Mouse (Mus musculus): ENCODE results near the gene Uqcrq. TPM values are rescaled to one million over a fixed set of nuclear protein-coding genes. Genes with fewer than 3 reads are reported as not detected.

The Uqcrq gene
- 1,378 and 1,424 TPM in 2 replicates for polyA plus RNA-seq (2014; fragmentation: Nextera tagmentation; extraction: Ambion mirVana)

- peaks cover 5 to 23% of the 10 kb centered on the region in 2 experiments for H3K4me1 ChIP-seq (ENCODE audit: control insufficient read depth in 2 of 2, insufficient read depth in 2 of 2, low read length in 2 of 2)
- H3K27me3 ChIP-seq (ENCODE audit: control insufficient read depth, insufficient read depth, low read length), result no peaks in the 10 kb centered on the region
- H3K36me3 ChIP-seq (ENCODE audit: control insufficient read depth, insufficient read depth, low read length), result peaks cover 15% of the 10 kb centered on the region
- peak; percentile 96 for ATAC-seq (ENCODE audit: insufficient number of reproducible peaks, insufficient read depth, low FRiP score, low read depth)
- WGBS, result under 1% methylated on average over 44 of the region's 44 CpGs
- H3K9ac ChIP-seq (ENCODE audit: low read length), result peak within 1 kb of the TSS; percentile 87
- no peaks in the 10 kb centered on the region for H3K9me3 ChIP-seq (ENCODE audit: control insufficient read depth, low read length)
- H3K4me2 ChIP-seq (ENCODE audit: low read length), result peak within 1 kb of the TSS; percentile 87
- H3K4me3 ChIP-seq (ENCODE audit: control insufficient read depth in 1 of 2, insufficient read depth in 1 of 2, low read depth in 1 of 2, low read length in 2 of 2), result peak within 1 kb of the TSS; percentile 74 to 83
- H3K27ac ChIP-seq (replicated peaks in 1 of 2; ENCODE audit: control insufficient read depth in 1 of 2, insufficient read depth in 1 of 2, low read depth in 2 of 2, low read length in 2 of 2), result peak within 1 kb of the TSS; percentile 89 to 90
Observed at GRCm38 (mm10) chr11:53430670-53431346, at the start of gene Uqcrq, which contains the start of gene Gdf9. Uqcrq (minus strand) TSS chr11:53430831. Gdf9 (plus strand) TSS chr11:53431023.

GRCm38 (mm10) chr11:53479783-53480301, 49.2 kb upstream of the Uqcrq start, which contains the start of the genes Gm9945 and Sowaha:
Gm9945 (plus strand) TSS chr11:53480166.
Sowaha (minus strand) TSS chr11:53480274.
- ATAC-seq (ENCODE audit: insufficient number of reproducible peaks, insufficient read depth, low FRiP score, low read depth), result no peak
- 2% methylated on average over 40 of the region's 40 CpGs for WGBS
- H3K27ac ChIP-seq (replicated peaks in 1 of 2; ENCODE audit: control insufficient read depth in 1 of 2, insufficient read depth in 1 of 2, low read depth in 2 of 2, low read length in 2 of 2), result no peak within 1 kb of the TSS

DNA sequence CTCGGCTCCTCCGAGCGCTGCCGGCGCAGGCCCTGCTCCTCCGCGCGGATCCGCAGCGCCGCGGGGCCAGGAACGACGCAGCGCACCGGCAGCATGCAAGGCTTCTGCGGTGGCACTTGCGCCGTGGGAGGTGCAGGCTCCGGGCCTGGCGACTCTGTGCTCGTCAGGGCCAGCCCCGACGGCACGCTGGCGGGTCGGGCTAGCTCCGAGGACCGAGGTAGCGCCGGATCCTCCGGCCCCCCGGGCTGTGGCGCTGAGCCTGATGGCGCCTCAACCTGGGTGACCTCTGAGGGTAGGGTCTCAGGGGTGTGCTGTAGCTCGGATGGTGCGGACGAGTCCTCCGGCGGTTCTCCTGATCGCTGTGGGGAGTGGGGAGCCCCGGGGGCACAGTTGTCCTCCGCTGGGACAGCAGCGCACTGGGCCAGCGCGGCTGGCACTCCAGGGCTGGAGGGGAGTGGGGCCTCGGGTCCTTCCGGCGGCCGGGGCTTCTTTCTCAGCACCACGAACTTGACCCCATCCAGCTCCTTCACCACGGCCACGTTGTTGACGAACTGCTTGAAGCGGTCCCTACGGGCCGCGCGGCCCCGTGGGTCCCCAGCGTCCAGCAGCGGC, 48.6 kb upstream of the Uqcrq start:
- peak overlapping the region; percentile 48 to 56 for H3K4me3 ChIP-seq (ENCODE audit: control insufficient read depth in 1 of 2, insufficient read depth in 1 of 2, low read depth in 1 of 2, low read length in 2 of 2)
- no peak overlapping the region for H3K27ac ChIP-seq (replicated peaks in 1 of 2; ENCODE audit: control insufficient read depth in 1 of 2, insufficient read depth in 1 of 2, low read depth in 2 of 2, low read length in 2 of 2)
- peak overlapping the region; percentile 39 for H3K9ac ChIP-seq (ENCODE audit: low read length)
- H3K36me3 ChIP-seq (ENCODE audit: control insufficient read depth, insufficient read depth, low read length), result no peaks in the 10 kb centered on the region
- H3K4me2 ChIP-seq (ENCODE audit: low read length), result peak overlapping the region; percentile 94
- whole genome bisulfite sequencing, result under 1% methylated on average over 62 of the region's 62 CpGs
- H3K9me3 ChIP-seq (ENCODE audit: control insufficient read depth, low read length), result no peaks in the 10 kb centered on the region
- no peak for ATAC-seq (ENCODE audit: insufficient number of reproducible peaks, insufficient read depth, low FRiP score, low read depth)
- peaks cover 0 to 17% of the 10 kb centered on the region in 2 experiments; a peak in 2 of 4 replicates for H3K4me1 ChIP-seq (ENCODE audit: control insufficient read depth in 2 of 2, insufficient read depth in 2 of 2, low read length in 2 of 2)
- peaks cover 66% of the 10 kb centered on the region for H3K27me3 ChIP-seq (ENCODE audit: control insufficient read depth, insufficient read depth, low read length)

More at GRCm38 (mm10) chr11:53479783-53480301, 49.2 kb upstream of the Uqcrq start, which contains the start of the genes Gm9945 and Sowaha:
- Histone ChIP-seq H3K9me3 (ENCODE audit: control insufficient read depth, low read length) (no peaks in the 10 kb centered on the region), H3K27me3 (ENCODE audit: control insufficient read depth, insufficient read depth, low read length) (peaks cover 60% of the 10 kb centered on the region), H3K4me2 (ENCODE audit: low read length) (peak within 1 kb of the TSS; percentile 94), H3K9ac (ENCODE audit: low read length) (peak within 1 kb of the TSS; percentile 39), H3K4me3 (ENCODE audit: control insufficient read depth in 1 of 2, insufficient read depth in 1 of 2, low read depth in 1 of 2, low read length in 2 of 2) (peak within 1 kb of the TSS; percentile 48 to 56), H3K36me3 (ENCODE audit: control insufficient read depth, insufficient read depth, low read length) (no peaks in the 10 kb centered on the region), H3K4me1 (ENCODE audit: control insufficient read depth in 2 of 2, insufficient read depth in 2 of 2, low read length in 2 of 2) (peaks cover 0 to 17% of the 10 kb centered on the region in 2 experiments; a peak in 2 of 4 replicates)

DNA sequence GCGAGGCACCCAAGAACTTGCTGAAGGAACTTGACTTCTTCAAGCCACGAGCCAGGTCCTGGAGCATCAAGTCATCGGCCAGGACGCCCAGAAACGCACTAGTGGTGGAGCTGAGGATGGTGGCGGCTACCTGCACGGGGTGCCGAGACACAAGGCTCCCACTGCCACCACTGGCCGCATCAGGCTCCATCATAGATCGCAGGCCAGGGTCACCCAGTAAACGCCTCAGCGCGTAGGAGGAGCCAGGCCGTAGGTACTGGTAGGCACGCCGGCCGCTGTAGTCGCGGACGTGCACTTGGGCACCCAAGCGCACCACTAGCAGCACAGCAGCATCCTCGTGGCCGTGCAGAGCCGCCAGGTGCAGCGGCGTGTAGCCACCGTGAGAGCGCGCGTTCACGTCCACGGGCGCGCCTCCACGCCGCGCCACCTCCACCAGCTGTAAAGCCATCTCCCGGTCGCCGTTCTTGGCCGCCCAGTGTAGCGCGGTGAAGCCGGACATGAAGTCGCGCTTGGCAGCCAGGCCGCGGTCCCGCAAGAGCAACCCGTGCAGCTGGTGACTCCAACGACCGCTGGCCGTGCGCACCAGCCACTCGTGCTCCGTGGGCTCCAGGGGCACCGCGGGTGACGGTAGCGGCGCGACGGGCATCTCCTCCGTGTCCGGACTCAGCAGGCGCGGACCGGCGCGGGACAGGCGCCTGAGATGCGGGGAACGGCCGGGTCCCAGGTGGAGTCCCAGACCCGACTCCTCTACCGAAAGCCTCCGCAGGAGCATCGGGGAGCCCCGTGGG, 47.9 kb upstream of the Uqcrq start:
- Histone ChIP-seq H3K4me3 (ENCODE audit: control insufficient read depth in 1 of 2, insufficient read depth in 1 of 2, low read depth in 1 of 2, low read length in 2 of 2) (peak overlapping the region; percentile 48 to 56), H3K36me3 (ENCODE audit: control insufficient read depth, insufficient read depth, low read length) (no peaks in the 10 kb centered on the region), H3K4me2 (ENCODE audit: low read length) (peak overlapping the region; percentile 94), H3K4me1 (ENCODE audit: control insufficient read depth in 2 of 2, insufficient read depth in 2 of 2, low read length in 2 of 2) (peaks cover 0 to 17% of the 10 kb centered on the region in 2 experiments; a peak in 2 of 4 replicates), H3K27me3 (ENCODE audit: control insufficient read depth, insufficient read depth, low read length) (peaks cover 71% of the 10 kb centered on the region), H3K9me3 (ENCODE audit: control insufficient read depth, low read length) (no peaks in the 10 kb centered on the region), H3K9ac (ENCODE audit: low read length) (peak overlapping the region; percentile 39), H3K27ac (replicated peaks in 1 of 2; ENCODE audit: control insufficient read depth in 1 of 2, insufficient read depth in 1 of 2, low read depth in 2 of 2, low read length in 2 of 2) (no peak overlapping the region)
- WGBS, result 5% methylated on average over 78 of the region's 79 CpGs
- ATAC-seq (ENCODE audit: insufficient number of reproducible peaks, insufficient read depth, low FRiP score, low read depth), result no peak

DNA sequence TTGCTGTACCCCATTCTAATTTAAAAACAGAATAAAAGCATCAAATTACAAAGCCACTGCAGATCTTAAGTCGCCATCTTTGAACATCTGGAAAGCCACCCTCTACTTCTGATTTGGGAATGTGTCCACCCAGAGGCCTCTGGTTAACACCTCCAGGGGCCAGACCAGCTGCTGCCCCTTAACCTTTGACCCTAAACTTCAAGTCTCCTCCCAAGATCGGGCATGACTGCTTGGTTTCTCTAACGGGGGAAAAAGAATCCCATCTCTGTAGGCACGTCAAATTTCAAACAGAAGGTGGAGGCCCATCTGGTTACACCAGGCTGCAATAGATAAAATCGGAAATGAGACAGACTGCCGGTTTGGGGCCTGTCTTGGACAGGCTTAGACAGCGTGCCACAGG, 47.2 kb upstream of the Uqcrq start:
- Histone ChIP-seq H3K27me3 (ENCODE audit: control insufficient read depth, insufficient read depth, low read length) (peaks cover 71% of the 10 kb centered on the region), H3K9ac (ENCODE audit: low read length) (no peak overlapping the region), H3K4me2 (ENCODE audit: low read length) (no peak overlapping the region), H3K4me3 (ENCODE audit: control insufficient read depth in 1 of 2, insufficient read depth in 1 of 2, low read depth in 1 of 2, low read length in 2 of 2) (no peak overlapping the region), H3K27ac (replicated peaks in 1 of 2; ENCODE audit: control insufficient read depth in 1 of 2, insufficient read depth in 1 of 2, low read depth in 2 of 2, low read length in 2 of 2) (no peak overlapping the region), H3K36me3 (ENCODE audit: control insufficient read depth, insufficient read depth, low read length) (no peaks in the 10 kb centered on the region), H3K9me3 (ENCODE audit: control insufficient read depth, low read length) (no peaks in the 10 kb centered on the region), H3K4me1 (ENCODE audit: control insufficient read depth in 2 of 2, insufficient read depth in 2 of 2, low read length in 2 of 2) (peaks cover 0 to 17% of the 10 kb centered on the region in 2 experiments; a peak in 2 of 4 replicates)
- ATAC-seq (ENCODE audit: insufficient number of reproducible peaks, insufficient read depth, low FRiP score, low read depth), result no peak
- 65% methylated on average over 7 of the region's 7 CpGs for WGBS

DNA sequence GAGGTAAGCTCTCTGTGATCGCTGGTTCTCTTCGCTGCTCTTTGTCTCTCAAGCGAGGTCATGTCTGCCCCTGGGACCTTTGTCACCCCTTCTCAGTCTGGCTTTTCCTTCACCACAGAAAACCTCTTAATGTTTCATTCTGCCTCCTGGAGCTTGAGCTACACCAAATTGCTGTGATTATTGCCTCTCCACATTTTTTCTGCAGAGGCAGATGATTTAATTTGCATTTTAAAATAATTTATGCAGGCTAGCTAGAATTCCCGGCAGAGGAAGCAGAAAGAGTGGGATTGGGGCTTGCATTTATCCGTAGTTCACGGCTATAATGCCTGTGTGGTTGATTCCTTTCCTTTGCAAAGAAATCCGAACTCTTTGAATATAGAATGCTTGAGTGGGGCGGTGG, 45.0 kb upstream of the Uqcrq start:
- peaks cover 66% of the 10 kb centered on the region for H3K27me3 ChIP-seq (ENCODE audit: control insufficient read depth, insufficient read depth, low read length)
- no peak overlapping the region for H3K9ac ChIP-seq (ENCODE audit: low read length)
- no peak for ATAC-seq (ENCODE audit: insufficient number of reproducible peaks, insufficient read depth, low FRiP score, low read depth)
- H3K9me3 ChIP-seq (ENCODE audit: control insufficient read depth, low read length), result no peaks in the 10 kb centered on the region
- no peak overlapping the region for H3K4me3 ChIP-seq (ENCODE audit: control insufficient read depth in 1 of 2, insufficient read depth in 1 of 2, low read depth in 1 of 2, low read length in 2 of 2)
- H3K27ac ChIP-seq (replicated peaks in 1 of 2; ENCODE audit: control insufficient read depth in 1 of 2, insufficient read depth in 1 of 2, low read depth in 2 of 2, low read length in 2 of 2), result no peak overlapping the region
- peaks cover under 1 to 17% of the 10 kb centered on the region in 2 experiments; a peak in 3 of 4 replicates for H3K4me1 ChIP-seq (ENCODE audit: control insufficient read depth in 2 of 2, insufficient read depth in 2 of 2, low read length in 2 of 2)
- H3K4me2 ChIP-seq (ENCODE audit: low read length), result no peak overlapping the region
- 33% methylated on average over 8 of the region's 8 CpGs for WGBS
- no peaks in the 10 kb centered on the region for H3K36me3 ChIP-seq (ENCODE audit: control insufficient read depth, insufficient read depth, low read length)

DNA sequence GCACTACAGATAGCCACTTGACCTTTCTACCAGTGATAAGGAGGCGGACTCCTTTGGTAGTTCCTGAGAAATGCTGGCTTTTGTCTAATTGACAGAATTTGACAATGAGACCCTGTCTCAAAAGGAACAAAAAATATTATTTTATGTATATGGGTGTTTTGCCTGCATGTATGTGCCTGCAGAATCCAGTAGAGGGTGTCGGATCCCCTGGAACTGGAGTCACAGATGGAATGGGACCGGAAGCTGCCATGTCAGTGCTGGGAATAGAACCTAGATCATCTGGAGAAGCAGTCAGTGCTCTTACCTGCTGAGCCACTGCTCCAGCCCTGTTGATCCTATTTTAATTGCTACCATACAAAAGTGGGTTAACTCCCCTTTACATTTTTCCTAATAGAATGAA, 42.1 kb upstream of the Uqcrq start:
- WGBS, result 69% methylated on average over 3 of the region's 3 CpGs
- peaks cover 38% of the 10 kb centered on the region for H3K27me3 ChIP-seq (ENCODE audit: control insufficient read depth, insufficient read depth, low read length)
- no peak for ATAC-seq (ENCODE audit: insufficient number of reproducible peaks, insufficient read depth, low FRiP score, low read depth)
- no peaks in the 10 kb centered on the region for H3K36me3 ChIP-seq (ENCODE audit: control insufficient read depth, insufficient read depth, low read length)
- no peaks in the 10 kb centered on the region for H3K9me3 ChIP-seq (ENCODE audit: control insufficient read depth, low read length)
- no peak overlapping the region for H3K27ac ChIP-seq (replicated peaks in 1 of 2; ENCODE audit: control insufficient read depth in 1 of 2, insufficient read depth in 1 of 2, low read depth in 2 of 2, low read length in 2 of 2)
- H3K4me2 ChIP-seq (ENCODE audit: low read length), result no peak overlapping the region
- peaks cover 3 to 4% of the 10 kb centered on the region in 2 experiments; a peak in 1 of 4 replicates for H3K4me1 ChIP-seq (ENCODE audit: control insufficient read depth in 2 of 2, insufficient read depth in 2 of 2, low read length in 2 of 2)
- no peak overlapping the region for H3K4me3 ChIP-seq (ENCODE audit: control insufficient read depth in 1 of 2, insufficient read depth in 1 of 2, low read depth in 1 of 2, low read length in 2 of 2)
- no peak overlapping the region for H3K9ac ChIP-seq (ENCODE audit: low read length)
